Comparison of ENCODE assay signal across 19 mouse cellular contexts in the genomic region with DNA sequence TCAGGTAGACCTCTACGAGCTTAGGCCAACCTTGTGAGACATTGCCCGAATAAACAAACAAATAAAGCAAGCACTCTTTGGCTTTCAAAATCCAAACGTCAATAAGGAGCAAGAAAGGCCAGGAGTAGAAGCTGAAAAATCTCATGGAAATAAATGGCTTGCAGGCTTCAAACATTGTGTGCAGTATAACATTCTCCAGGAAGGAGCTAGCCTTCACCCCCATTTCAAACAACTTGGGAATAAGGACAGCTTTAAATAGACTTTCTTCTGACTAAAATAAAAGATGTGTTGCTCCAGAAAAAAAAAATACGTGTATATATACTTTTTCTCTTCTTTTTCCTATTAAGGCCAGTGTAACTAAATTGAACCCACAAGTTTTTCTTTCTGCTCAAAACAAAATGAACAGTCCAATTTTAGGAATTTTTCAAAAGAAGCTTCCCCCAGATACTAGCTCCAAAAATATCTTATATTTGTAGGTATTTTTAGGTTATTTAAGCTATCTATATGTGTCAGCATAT.
DNase-seq lines count a peak whose midpoint lies in the region; TF ChIP-seq lines count a peak whose summit lies in the region.
"Had no signal": no experiment of that assay in that cellular context is flagged by ENCODE, and none has a peak within 500 bp of the region (broad histone marks: within the 10 kb centered on the region; RNA-seq: fewer than 3 reads in every experiment).

No protein-coding gene starts in this region.

- TF ChIP-seq POLR2A in cortical plate, adult 2 months (IDR thresholded peaks at IDR 0.05; ENCODE audit: extremely low read depth, insufficient read depth, low read length): no peak

- intact Hi-C loops in left cerebral cortex, adult 2 months (cut with DNase I): loop anchor here (10.0 kb wide), 2 partner anchors 197 to 743 kb away; partner anchors contain the start of gene Arpp21
- intact Hi-C loops in left cerebral cortex, postnatal 36 days (cut with DNase I): loop anchor here (10.0 kb wide), 1 partner anchor 197 kb away; the partner anchor contains the start of gene Arpp21

- H3K4me3 ChIP-seq in left cerebral cortex, adult 2 months: no peak overlapping the region
- H3K4me3 ChIP-seq in cortical plate, adult 2 months (ENCODE audit: insufficient read depth, low read length): no peak overlapping the region
- H3K4me3 ChIP-seq: embryonic facial prominence, embryonic 10.5 days; embryonic facial prominence, embryonic 12.5 days; forebrain, embryonic 13.5 days; forebrain, embryonic 15.5 days had no signal

- no peak for TF ChIP-seq CTCF in left cerebral cortex, adult 2 months (IDR thresholded peaks at IDR 0.05)
- TF ChIP-seq CTCF in cortical plate, adult 2 months (IDR thresholded peaks at IDR 0.05; ENCODE audit: extremely low read depth, insufficient read depth, low read length): no peak

- H3K27ac ChIP-seq in left cerebral cortex, adult 2 months: peak overlapping the region; percentile 66
- peak overlapping the region; percentile 65 for H3K27ac ChIP-seq in cortical plate, adult 2 months (ENCODE audit: insufficient read depth, low read length)
- H3K27ac ChIP-seq: embryonic facial prominence, embryonic 10.5 days; embryonic facial prominence, embryonic 12.5 days; forebrain, embryonic 13.5 days; forebrain, embryonic 15.5 days had no signal

- DNase-seq in left cerebral cortex, adult 2 months (ENCODE audit: extremely low spot score in 1 of 2, low spot score in 2 of 2): no peak
- no peak for DNase-seq in left cerebral cortex, postnatal 36 days (ENCODE audit: low spot score in 2 of 2)
- DNase-seq in lung, postnatal 25 days (ENCODE audit: low spot score): no peak
- no peak for DNase-seq in c-Kit-positive CD71-positive TER-119-positive erythroid progenitor cells, embryonic 14.5 days (ENCODE audit: low spot score)
- DNase-seq: adrenal gland, adult 2 months; adrenal gland, postnatal 10 days; adrenal gland, postnatal 25 days; cerebellum, adult 11 months; cerebellum, adult 18-20 months; cerebellum, adult 8-10 months; cerebellum, adult 9-11 months; cerebellum, postnatal 14 days; cerebellum, postnatal 36 days; forebrain, postnatal 0 days had no signal

- H3K4me1 ChIP-seq in cortical plate, adult 2 months (ENCODE audit: control insufficient read depth, insufficient read depth, low read length): peaks cover 5% of the 10 kb centered on the region
- H3K4me1 ChIP-seq: embryonic facial prominence, embryonic 10.5 days; embryonic facial prominence, embryonic 12.5 days; forebrain, embryonic 15.5 days had no signal
